Mouse (Mus musculus): ENCODE results near the gene Rbp3. TPM values are rescaled to one million over a fixed set of nuclear protein-coding genes. Genes with fewer than 3 reads are reported as not detected.

Rbp3 gene
- polyA plus RNA-seq, 1 experiment from 2014 or later = not detected

DNA sequence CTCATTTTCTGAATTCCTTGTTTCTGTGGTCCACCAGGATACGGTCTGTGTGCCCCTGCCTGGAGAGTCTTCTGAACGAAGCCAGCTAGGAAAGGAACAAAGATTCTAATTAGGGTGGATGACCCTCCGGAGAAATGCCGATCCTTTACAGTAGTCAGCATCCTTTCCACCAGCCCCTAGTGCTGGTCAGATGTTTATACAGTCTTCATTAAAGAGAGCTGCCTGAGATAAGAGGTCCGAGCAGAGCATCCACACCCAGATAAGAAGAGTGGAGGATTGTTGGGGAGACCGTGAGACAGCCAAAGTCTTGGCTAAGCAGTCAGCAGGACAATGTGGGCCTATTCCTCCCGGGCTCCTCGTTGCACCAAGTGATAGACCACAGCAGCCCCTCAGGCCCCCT, 13.1 kb upstream of the Rbp3 start, which contains the start of gene Gdf2:
Gdf2 (plus strand) TSS at position 301 of the 400 bp plus-strand sequence.
- H3K9me3 ChIP-seq (replicated peaks) = no peaks in the 10 kb centered on the region
- ATAC-seq = no peak
- no peaks in the 10 kb centered on the region for H3K27me3 ChIP-seq
- WGBS = 80% methylated on average over 8 of the region's 8 CpGs
- H3K36me3 ChIP-seq (ENCODE audit: poor library complexity, severe bottlenecking) = no peaks in the 10 kb centered on the region
- no peak within 1 kb of the TSS for H3K4me3 ChIP-seq
- H3K27ac ChIP-seq = no peak within 1 kb of the TSS
- H3K4me1 ChIP-seq = 0 out of 2 replicates have a peak, but pooled peaks cover 3% of the 10 kb centered on the region
- no peak within 1 kb of the TSS for H3K9ac ChIP-seq
- H3K4me2 ChIP-seq = no peak within 1 kb of the TSS

DNA sequence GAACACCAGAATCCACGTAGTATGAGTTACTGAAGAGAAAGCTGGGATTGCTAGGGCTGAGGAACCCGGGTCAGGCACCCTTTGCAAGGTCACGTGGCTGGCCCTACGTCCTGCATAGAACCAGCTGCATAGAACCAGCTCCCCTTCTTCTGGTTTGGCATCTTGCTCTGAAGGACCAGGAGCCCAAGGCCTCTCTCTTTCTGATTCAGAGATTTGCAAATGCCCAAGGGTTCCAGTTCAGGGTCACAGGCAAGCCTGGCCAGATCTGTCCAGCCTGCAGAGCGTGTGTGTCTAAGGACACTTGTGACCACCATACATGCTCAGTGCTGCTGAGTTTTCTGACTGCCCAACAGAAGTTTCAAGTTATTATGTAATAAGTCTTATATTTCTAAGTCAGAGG, 11.6 kb upstream of the Rbp3 start:
- no peak overlapping the region for H3K27ac ChIP-seq
- no peaks in the 10 kb centered on the region for H3K36me3 ChIP-seq (ENCODE audit: poor library complexity, severe bottlenecking)
- 77% methylated on average over 5 of the region's 5 CpGs for WGBS
- H3K4me2 ChIP-seq = no peak overlapping the region
- no peak overlapping the region for H3K9ac ChIP-seq
- ATAC-seq = no peak
- H3K27me3 ChIP-seq = no peaks in the 10 kb centered on the region
- H3K4me1 ChIP-seq = 0 out of 2 replicates have a peak, but pooled peaks cover 3% of the 10 kb centered on the region
- H3K9me3 ChIP-seq (replicated peaks) = no peaks in the 10 kb centered on the region
- H3K4me3 ChIP-seq = no peak overlapping the region

DNA sequence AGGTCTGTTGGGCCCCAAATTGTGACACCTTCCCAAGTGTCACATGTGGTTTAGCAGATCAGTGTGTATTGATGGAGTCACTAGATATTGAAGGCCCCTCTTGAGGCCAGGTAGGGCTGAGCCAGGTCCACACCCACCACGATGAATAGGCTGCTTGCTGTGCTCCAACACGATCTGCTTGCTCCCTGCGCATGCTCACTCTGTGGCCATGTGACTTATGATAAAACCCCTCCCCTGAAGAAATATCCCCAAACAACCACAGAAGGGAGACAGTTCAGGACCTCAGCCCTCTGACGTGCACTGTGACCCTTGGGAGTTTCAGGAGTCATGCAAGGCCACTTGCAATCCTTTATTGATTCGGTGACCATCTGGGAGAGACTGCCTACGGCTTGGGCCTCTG, 7.7 kb upstream of the Rbp3 start:
- Histone ChIP-seq H3K27ac (no peak overlapping the region), H3K4me1 (no peaks in the 10 kb centered on the region), H3K9ac (no peak overlapping the region), H3K27me3 (no peaks in the 10 kb centered on the region), H3K9me3 (replicated peaks) (no peaks in the 10 kb centered on the region), H3K4me2 (no peak overlapping the region), H3K36me3 (ENCODE audit: poor library complexity, severe bottlenecking) (no peaks in the 10 kb centered on the region), H3K4me3 (no peak overlapping the region)
- WGBS = 88% methylated on average over 6 of the region's 6 CpGs
- ATAC-seq = no peak

DNA sequence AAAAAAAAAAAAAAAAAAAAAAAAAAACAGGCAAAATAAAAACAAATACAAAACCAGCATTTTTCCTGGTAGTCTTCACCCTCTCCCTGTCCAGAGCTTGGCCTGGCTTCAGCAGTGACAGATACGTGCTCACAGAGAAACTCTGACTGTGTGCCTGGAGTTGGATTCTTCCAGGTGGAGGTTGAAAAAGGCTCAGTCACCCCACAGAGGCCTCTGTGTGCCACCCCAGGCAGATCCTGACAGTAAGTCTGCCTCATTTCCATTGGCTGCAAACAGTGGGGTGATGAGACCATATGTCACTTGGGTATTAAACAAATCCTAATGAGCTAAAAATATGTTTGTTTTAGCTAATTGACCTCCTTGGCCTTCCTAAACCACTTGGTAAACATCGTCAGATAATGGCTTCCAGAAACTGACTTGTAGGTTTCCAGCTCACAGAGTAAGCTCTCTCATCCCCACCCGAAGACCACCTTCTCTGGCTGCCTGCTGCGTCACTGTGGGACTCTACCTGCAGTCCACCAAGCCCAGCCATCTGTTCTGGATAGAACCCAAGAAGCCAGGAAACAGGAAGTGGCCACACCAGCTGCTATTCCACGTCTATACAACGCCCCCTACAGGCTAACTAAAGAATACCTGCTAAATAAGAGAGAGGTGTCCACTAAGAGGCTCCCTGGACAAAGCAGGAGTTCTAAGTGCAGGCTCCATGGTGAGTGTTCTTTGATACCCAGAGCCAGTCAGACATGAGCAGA, 1.4 kb upstream of the Rbp3 start:
- Histone ChIP-seq H3K9ac (no peak overlapping the region), H3K27ac (no peak overlapping the region), H3K4me2 (no peak overlapping the region), H3K4me1 (no peaks in the 10 kb centered on the region), H3K27me3 (no peaks in the 10 kb centered on the region), H3K36me3 (ENCODE audit: poor library complexity, severe bottlenecking) (no peaks in the 10 kb centered on the region), H3K9me3 (replicated peaks) (no peaks in the 10 kb centered on the region), H3K4me3 (no peak overlapping the region)
- no peak for ATAC-seq
- 65% methylated on average over 6 of the region's 6 CpGs for WGBS

DNA sequence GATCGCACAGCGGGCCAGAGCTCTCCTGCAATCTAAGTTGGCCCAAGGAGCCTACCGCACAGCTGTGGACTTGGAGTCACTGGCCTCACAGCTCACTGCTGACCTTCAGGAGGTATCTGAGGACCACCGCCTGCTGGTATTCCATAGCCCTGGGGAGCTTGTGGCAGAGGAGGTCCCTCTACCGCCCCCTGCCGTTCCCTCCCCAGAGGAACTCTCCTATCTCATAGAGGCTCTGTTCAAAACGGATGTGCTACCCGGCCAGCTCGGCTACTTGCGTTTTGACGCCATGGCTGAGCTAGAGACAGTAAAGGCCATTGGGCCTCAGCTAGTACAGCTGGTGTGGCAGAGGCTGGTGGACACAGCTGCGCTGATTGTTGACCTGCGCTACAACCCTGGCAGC, 2.3 kb downstream of the Rbp3 start:
- H3K27ac ChIP-seq = no peak overlapping the region
- no peaks in the 10 kb centered on the region for H3K27me3 ChIP-seq
- no peak overlapping the region for H3K4me2 ChIP-seq
- no peaks in the 10 kb centered on the region for H3K36me3 ChIP-seq (ENCODE audit: poor library complexity, severe bottlenecking)
- WGBS = 83% methylated on average over 13 of the region's 13 CpGs
- no peaks in the 10 kb centered on the region for H3K4me1 ChIP-seq
- H3K9me3 ChIP-seq (replicated peaks) = no peaks in the 10 kb centered on the region
- no peak overlapping the region for H3K9ac ChIP-seq
- no peak for ATAC-seq
- no peak overlapping the region for H3K4me3 ChIP-seq

DNA sequence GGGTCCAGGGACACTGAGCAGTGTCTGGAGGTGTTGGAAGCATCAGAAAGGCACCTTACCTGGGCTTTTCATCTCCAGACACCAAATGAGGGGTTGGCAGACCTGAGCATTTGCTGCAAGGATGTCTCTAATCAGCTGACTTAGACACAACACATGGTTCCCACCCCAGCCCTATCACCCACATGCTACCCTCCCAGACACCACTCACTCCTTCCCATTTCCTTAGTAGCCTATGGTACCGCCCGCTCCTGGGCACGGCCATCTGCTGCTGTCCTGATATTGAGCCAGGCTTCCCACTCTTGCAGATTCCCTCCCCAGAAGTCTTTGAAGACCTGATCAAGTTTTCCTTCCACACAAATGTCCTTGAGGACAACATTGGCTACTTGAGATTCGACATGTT, 4.4 kb downstream of the Rbp3 start:
- Histone ChIP-seq H3K9ac (no peak overlapping the region), H3K27me3 (no peaks in the 10 kb centered on the region), H3K4me2 (no peak overlapping the region), H3K36me3 (ENCODE audit: poor library complexity, severe bottlenecking) (no peaks in the 10 kb centered on the region), H3K9me3 (replicated peaks) (no peaks in the 10 kb centered on the region), H3K4me1 (no peaks in the 10 kb centered on the region), H3K4me3 (no peak overlapping the region), H3K27ac (no peak overlapping the region)
- WGBS = 95% methylated on average over 4 of the region's 4 CpGs
- no peak for ATAC-seq

DNA sequence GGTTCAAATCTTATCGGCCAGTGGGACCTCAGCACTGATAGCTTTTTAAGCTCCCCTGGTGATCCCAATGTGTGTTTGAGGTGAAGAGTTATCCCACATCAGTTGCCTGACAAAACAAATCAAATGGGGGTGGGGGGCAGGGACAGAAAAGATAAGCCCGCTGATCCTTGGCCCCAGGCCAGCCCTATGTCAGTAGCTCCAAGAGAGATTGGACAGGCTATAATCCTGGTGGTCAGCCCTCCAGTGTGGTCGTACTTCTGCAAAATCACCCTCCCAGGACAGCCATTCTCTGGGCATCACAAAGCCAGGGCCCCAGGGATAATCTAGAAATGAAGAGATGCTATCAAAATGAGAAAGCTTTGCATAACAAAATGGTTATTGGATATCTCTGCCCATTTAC, 5.0 kb downstream of the Rbp3 start:
- no peak for ATAC-seq
- no peak overlapping the region for H3K4me2 ChIP-seq
- no peaks in the 10 kb centered on the region for H3K9me3 ChIP-seq (replicated peaks)
- no peak overlapping the region for H3K27ac ChIP-seq
- no peak overlapping the region for H3K4me3 ChIP-seq
- WGBS = 69% methylated on average over 3 of the region's 3 CpGs
- no peaks in the 10 kb centered on the region for H3K27me3 ChIP-seq
- no peaks in the 10 kb centered on the region for H3K4me1 ChIP-seq
- no peak overlapping the region for H3K9ac ChIP-seq
- no peaks in the 10 kb centered on the region for H3K36me3 ChIP-seq (ENCODE audit: poor library complexity, severe bottlenecking)

DNA sequence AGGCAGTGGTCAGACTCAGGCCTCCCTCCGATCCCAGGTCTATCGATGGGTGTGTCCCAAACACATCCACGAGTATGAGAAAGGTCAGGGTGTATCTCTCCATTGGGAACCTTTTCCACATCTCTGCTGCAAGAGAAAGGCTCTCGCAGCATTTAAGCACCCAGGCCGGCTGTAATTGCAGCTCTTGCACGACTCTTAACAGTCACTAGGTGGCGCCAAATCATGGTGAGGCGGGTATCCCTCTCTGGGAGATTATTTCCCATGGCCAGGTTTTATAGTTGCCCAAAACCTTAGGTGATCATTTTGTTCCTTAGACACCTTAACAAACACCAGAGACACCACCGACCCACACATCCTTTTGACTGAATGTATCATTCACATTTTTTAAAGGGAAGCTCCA, 5.5 kb downstream of the Rbp3 start:
- ATAC-seq = 0 out of 2 replicates have a peak, but pooled peaks have one; percentile 41
- WGBS = 15% methylated on average over 9 of the region's 9 CpGs
- Histone ChIP-seq H3K9me3 (replicated peaks) (no peaks in the 10 kb centered on the region), H3K4me2 (no peak overlapping the region), H3K4me1 (no peaks in the 10 kb centered on the region), H3K27ac (no peak overlapping the region), H3K9ac (no peak overlapping the region), H3K4me3 (no peak overlapping the region), H3K27me3 (no peaks in the 10 kb centered on the region), H3K36me3 (ENCODE audit: poor library complexity, severe bottlenecking) (no peaks in the 10 kb centered on the region)

DNA sequence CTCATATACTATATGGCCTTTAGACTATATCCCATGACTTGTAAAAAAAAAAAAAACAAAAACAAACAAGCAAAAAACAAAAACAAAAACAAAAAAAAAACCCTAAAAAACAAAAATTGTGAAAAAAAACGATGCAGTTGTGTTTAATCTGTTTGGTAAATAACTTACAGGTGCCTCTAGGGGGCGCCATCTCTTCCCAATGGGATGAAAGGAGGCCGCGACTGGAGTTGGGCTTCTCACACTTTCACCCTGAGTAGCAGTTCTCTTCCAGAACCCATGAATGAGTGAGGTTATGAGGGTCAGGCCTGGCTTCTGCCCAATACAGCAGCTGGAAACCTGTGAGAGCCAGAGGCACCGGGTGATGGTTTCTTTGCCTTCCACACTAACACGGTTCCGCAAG, 11.9 kb downstream of the Rbp3 start:
- H3K27ac ChIP-seq = no peak overlapping the region
- no peak overlapping the region for H3K9ac ChIP-seq
- H3K4me3 ChIP-seq = no peak overlapping the region
- H3K4me1 ChIP-seq = no peaks in the 10 kb centered on the region
- no peak overlapping the region for H3K4me2 ChIP-seq
- no peaks in the 10 kb centered on the region for H3K36me3 ChIP-seq (ENCODE audit: poor library complexity, severe bottlenecking)
- H3K27me3 ChIP-seq = no peaks in the 10 kb centered on the region
- ATAC-seq = no peak
- no peaks in the 10 kb centered on the region for H3K9me3 ChIP-seq (replicated peaks)
- WGBS = 75% methylated on average over 7 of the region's 7 CpGs

DNA sequence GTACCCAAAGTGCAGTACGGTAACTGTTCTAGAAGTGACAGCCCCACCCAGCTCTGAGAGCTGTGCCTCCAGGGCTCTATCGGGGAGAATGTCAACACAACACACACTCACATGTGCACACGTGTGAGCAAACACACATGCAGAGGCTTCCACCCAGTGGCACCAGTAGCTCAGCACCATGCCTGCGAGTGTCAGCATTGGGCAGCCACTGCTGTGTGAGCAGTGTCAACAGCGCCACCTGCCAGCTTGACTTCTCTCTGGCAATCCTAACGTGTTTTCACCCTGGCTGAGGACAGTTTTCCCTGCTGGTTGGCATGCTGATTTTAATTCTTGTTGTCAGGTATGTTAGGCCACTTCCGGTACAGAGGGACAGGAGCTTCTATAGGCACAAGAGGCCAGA, 18.9 kb downstream of the Rbp3 start:
- H3K9ac ChIP-seq = no peak overlapping the region
- H3K27me3 ChIP-seq = no peaks in the 10 kb centered on the region
- no peak overlapping the region for H3K27ac ChIP-seq
- H3K9me3 ChIP-seq (replicated peaks) = no peaks in the 10 kb centered on the region
- H3K4me2 ChIP-seq = no peak overlapping the region
- no peak overlapping the region for H3K4me3 ChIP-seq
- WGBS = 46% methylated on average over 7 of the region's 7 CpGs
- H3K36me3 ChIP-seq (ENCODE audit: poor library complexity, severe bottlenecking) = no peaks in the 10 kb centered on the region
- ATAC-seq = no peak
- no peaks in the 10 kb centered on the region for H3K4me1 ChIP-seq

DNA sequence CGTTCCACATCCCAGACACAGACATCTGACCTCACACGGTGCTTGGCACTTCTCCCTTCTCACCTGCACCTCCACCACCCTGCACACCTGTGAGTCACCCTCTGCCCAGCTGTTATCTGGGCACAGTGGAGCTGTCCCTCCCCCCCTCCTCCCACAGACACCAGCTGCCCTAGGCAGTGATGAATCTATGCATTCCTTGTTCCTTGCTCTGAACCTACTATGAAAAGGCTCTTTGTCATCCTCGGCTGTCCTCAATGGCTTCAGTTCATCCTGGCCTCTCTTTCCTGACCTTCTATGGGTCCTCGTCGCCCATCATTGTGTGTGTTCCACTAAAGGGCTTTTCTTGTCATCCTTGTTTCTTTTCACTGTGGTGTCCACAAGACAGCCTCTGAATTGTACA, 20.9 kb downstream of the Rbp3 start:
- H3K4me1 ChIP-seq = peaks cover 10% of the 10 kb centered on the region
- H3K27ac ChIP-seq = no peak overlapping the region
- no peak overlapping the region for H3K4me2 ChIP-seq
- no peak overlapping the region for H3K4me3 ChIP-seq
- ATAC-seq = no peak
- WGBS = 71% methylated on average over 5 of the region's 5 CpGs
- peaks cover 3% of the 10 kb centered on the region; the same call in 1 of the 2 replicates for H3K27me3 ChIP-seq
- no peaks in the 10 kb centered on the region for H3K36me3 ChIP-seq (ENCODE audit: poor library complexity, severe bottlenecking)
- H3K9me3 ChIP-seq (replicated peaks) = no peaks in the 10 kb centered on the region
- H3K9ac ChIP-seq = no peak overlapping the region

DNA sequence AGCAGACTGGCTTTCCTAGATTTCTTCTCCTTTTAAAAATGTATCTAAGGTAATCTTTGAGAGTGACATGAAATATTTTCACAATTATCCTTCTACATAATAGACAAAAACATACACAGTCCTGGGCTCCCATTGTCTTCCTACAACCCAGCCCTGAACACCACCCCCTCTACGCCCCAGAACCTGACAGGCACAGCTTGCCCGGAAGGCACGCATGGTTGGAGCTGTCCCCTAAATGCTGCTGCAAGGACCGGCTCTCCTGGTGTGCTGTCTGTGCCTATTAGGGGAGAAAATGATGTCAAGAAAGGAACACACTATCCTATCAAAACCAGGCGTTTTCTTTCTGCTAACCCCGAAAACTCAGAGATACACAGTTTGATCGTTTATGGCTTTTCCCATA, 23.9 kb downstream of the Rbp3 start:
- H3K4me1 ChIP-seq = peaks cover 10% of the 10 kb centered on the region
- no peak overlapping the region for H3K4me2 ChIP-seq
- H3K9me3 ChIP-seq (replicated peaks) = no peaks in the 10 kb centered on the region
- no peak overlapping the region for H3K4me3 ChIP-seq
- peaks cover 3% of the 10 kb centered on the region; the same call in 1 of the 2 replicates for H3K27me3 ChIP-seq
- no peak for ATAC-seq
- no peak overlapping the region for H3K9ac ChIP-seq
- no peak overlapping the region for H3K27ac ChIP-seq
- WGBS = 39% methylated on average over 7 of the region's 7 CpGs
- H3K36me3 ChIP-seq (ENCODE audit: poor library complexity, severe bottlenecking) = no peaks in the 10 kb centered on the region

DNA sequence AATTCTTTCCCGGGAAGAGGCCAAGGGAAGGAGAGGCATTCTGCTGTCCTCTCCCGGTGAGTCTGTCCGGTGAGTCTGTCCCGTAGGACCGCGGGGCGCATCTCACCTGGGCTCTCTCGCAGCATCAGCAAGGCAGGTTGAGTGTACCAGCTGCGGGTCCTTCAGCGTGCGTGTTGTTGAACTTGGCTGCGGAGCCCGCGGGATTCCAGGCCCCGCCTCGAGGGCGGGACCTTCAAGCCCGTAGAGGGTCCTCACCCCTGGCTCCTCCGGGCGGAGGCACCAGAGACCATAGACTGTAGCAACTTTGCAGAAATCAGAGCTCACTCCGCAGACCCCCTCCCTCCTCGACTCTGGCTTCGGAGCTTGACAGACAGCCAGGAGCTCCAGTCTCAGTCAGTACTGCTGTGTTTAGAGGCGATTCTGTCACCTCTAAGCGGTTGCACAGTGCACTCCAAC, 24.8 kb downstream of the Rbp3 start, which contains the start of gene Zfp488:
Zfp488 (minus strand) TSS at position 161 of the 456 bp plus-strand sequence.
- Histone ChIP-seq H3K9me3 (replicated peaks) (no peaks in the 10 kb centered on the region), H3K27me3 (peaks cover 3% of the 10 kb centered on the region; the same call in 1 of the 2 replicates), H3K4me2 (peak within 1 kb of the TSS; percentile 71), H3K27ac (no peak within 1 kb of the TSS), H3K9ac (peak within 1 kb of the TSS; percentile 44), H3K4me1 (peaks cover 10% of the 10 kb centered on the region), H3K36me3 (ENCODE audit: poor library complexity, severe bottlenecking) (no peaks in the 10 kb centered on the region), H3K4me3 (peak within 1 kb of the TSS; percentile 39)
- 3% methylated on average over 25 of the region's 25 CpGs for WGBS
- peak; percentile 63; the same call in 1 of the 2 replicates for ATAC-seq

All from forebrain, embryonic 13.5 days (tissue).